Mouse (Mus musculus) small intestine, adult 2 months (tissue): ENCODE results near the gene Cwc22.

Source experiments
- CTCF ChIP-seq: fragments of 200-500 bp; IDR thresholded peaks from 2 replicates; pipeline ENCODE4 v1.5.1; 2012; ENCODE audit warnings: low read depth, mild to moderate bottlenecking, control low read depth, inconsistent platforms, low read length, moderate library complexity, mixed read lengths; ENCODE audit not compliant: insufficient replicate concordance, insufficient read length; ENCODE audit errors: extremely low read depth
- POLR2A ChIP-seq: fragments of 200-500 bp; IDR thresholded peaks from 2 replicates; pipeline ENCODE4 v1.6.1; 2012; ENCODE audit warnings: low read depth, mild to moderate bottlenecking, control low read depth, inconsistent platforms, low read length, moderate library complexity

GRCm38 (mm10) chr2:77918474-77918873 lies 27.7 kb downstream of the Cwc22 start:
- no peak for TF ChIP-seq CTCF
- no peak for TF ChIP-seq POLR2A
